Mouse (Mus musculus) thymus, adult 18-20 months (tissue): ENCODE measurements around the gene Gm12216.
A peak's percentile ranks its signal among the peaks of the same experiment; 100 is the strongest.
"Not testable (repeated sequence)": the region's sequence is repeated elsewhere in the genome, so short reads cannot be mapped to it uniquely, and the experiment has no call there.

Source experiments
- DNase-seq, 2 experiments: peaks; one replicate each; pipeline ENCODE4 v3.0.0; 2022; ENCODE audit warnings: mixed read lengths in 2 of 2

Gene Gm12216

DNA sequence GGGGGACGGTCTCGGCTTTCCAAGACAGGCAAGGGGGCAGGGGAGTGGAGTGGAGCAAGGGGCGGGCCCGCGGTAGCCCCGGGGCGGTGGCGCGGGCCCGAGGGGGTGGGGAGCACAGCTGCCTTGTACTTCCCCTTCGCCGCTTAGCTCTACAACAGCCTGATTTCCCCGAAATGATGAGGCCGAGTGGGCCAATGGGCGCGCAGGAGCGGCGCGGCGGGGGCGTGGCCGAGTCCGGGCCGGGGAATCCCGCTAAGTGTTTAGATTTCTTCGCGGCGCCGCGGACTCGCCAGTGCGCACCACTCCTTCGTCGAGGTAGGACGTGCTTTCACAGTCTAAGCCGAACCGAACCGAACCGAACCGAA lies 89.3 kb downstream of the Gm12216 start, which contains the start of gene Irf1:
Gene Irf1, plus strand, starts transcription at position 255 of the 365 bp plus-strand sequence.
- DNase-seq = peak; percentile 96 to 97

DNA sequence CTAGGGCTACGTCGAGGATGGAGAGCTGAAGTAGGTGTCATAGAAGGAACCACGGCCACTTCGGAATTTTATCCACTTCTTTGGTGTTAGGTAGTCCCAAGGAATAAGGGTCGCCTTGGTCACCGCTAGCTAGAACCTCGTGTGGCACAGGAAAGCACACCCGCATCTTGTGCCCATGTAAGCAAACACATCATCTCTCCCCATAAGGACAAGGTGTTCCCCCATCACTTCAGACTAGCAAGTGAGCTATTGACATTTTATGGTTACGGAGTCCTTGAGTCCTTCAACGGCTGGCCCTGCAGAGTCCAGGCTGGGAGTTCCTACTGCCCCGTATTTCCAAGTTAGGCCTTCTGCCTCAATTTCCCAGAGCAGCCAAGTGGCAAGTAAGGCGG lies 89.9 kb downstream of the Gm12216 start:
- no peak for DNase-seq

DNA sequence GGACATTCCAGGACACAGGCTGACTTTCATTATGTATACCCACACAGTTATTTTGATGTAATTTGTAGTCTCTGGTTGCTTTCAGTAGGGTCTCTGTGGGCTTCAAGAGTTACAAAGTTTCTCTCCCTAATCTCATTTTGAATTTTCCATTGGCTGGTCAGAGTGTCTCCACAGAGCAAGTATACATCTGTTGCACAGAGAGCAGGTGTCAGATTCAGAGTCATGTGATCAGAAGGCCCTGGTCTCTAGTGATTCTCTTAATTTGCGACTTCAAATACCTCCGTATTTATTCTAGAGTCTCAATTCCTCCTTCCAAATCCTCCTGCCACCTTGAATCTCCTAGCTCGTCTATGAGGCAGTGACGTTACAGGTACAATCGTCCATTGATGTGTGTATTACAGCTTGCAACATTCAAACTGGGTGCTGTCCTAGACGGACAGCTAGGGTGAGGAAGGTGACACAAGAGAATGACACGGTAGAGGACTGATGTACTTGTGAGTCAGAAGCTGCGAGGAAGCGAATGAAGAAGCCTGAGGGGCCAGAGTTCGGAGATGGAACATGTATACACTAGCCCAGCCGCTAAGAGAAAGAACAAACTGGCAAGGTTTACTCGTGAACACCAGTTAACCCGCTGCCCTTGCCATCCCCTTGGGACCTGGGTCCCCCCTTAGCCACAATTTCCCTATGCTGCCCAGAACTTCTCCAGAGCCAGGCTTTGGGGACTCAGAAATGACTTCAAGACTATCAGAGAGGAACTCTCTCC lies 90.5 kb downstream of the Gm12216 start:
- DNase-seq = no peak

DNA sequence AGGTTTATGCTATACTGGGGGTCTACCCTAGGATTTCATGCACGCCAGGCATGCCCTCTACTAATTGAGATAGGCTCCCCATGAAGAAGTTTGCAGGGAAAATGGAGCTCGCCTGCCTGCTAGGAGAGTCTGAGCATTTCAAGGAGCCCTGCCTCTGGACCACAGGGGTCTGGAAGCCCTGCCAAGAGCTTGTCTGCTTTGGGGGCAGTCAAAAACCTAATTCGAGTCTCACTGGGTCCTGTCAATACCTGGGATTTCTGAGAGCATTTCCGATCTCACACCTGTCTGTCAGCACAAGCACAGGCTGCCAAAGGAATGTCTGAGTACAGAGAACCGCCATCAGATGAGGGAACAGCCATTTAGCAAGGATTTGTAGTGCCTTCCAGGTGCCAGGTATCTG lies 94.5 kb downstream of the Gm12216 start:
- no peak for DNase-seq

DNA sequence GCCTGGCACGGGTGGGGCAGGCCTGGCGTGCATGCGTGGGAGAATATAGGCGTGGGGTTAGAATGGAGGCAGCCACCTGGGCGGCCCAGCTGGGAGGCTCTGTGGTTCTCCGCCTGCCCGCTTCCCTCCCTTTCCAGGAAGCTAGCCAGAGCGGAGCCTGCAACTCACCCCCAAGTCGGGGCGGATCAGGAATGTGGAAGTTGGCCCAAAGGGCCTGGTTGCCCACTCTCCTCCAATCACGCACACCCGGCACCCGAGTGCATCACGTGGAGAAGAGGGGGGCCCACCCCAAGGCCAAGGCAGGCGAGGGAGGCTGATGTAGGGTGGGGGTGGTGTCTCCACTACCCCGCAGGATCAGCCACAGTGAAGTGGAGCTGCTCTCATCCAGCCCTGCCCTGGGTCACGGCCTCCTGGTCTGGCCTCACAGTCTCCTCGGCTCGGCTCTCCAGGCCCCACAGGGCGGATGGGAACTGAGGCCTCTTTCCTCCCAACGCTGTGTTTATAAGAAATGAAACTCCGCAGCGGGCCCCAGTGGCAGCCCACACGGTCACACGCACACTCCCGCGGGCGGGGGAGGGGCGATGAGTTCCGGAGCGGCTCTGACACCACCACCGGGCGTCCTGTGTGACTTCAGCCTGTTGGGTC lies 95.4 kb downstream of the Gm12216 start:
- peak; percentile 88 to 92 for DNase-seq

- peak; percentile 69 to 75 for DNase-seq
Observed at GRCm38 (mm10) chr11:53762827-53763495, 96.1 kb downstream of the Gm12216 start.

DNA sequence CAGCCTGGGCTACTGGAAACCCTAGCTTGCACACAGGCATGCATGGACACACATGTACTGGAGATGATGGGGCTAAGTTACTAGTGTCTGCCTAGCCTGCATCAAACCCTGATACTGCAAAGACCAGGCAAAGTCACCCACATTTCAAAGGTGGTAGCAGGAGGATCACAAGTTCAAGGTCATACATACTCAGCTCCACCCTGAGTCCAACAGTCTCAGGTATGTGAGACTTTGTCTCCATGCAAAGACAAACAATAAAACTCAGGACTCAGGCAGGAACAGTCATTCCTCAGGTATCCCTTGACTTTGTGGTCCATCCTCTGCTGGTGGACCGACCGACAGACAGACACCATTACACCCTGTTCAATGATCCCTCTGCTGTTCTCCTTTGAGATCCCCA lies 96.6 kb downstream of the Gm12216 start:
- no peak for DNase-seq

GRCm38 (mm10) chr11:53761822-53762221 lies 97.2 kb downstream of the Gm12216 start:
- no peak for DNase-seq

GRCm38 (mm10) chr11:53761284-53761683 lies 97.8 kb downstream of the Gm12216 start:
- DNase-seq = no peak

DNA sequence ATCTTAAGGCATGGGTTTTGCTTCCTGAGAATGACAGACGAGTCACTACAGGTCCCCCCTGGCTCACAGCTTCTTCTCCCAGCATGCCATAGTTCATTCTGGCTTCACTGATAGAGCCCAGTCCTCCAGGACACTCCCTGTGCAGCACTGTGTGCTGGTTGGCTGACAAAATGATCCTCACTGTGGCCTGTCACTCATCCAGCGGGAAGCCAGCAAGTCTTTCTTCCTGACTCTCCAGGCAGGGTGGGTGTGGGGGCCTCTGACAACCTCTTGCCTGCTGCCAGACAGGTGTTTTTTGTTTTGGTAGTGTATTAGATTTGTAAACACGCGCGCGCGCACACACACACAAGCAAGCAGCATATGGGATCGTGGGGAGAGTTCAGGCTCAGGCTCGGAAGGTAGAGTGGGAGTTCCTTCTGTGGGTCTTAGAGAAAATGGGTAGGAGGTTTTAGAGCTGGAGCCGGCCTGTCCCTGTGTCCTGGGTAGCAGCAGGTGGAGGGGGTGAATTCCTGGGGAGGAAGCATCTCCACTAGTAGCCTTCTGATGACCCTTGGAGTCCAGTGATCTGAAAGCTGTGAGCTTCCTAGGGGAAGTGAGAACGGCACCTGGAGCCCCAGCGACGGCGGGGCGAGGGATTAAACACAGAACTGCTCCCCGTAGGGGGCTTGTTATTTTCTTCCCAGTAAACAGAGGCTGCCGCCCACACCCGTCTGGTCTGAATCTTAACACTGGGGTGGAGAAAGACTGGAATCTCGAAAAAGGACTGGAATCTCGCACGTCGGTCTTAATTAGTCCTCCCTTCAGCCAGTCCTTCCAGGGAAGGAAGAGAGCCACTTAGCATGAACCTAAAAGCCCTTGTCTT lies 99.3 kb downstream of the Gm12216 start:
- no peak for DNase-seq

DNA sequence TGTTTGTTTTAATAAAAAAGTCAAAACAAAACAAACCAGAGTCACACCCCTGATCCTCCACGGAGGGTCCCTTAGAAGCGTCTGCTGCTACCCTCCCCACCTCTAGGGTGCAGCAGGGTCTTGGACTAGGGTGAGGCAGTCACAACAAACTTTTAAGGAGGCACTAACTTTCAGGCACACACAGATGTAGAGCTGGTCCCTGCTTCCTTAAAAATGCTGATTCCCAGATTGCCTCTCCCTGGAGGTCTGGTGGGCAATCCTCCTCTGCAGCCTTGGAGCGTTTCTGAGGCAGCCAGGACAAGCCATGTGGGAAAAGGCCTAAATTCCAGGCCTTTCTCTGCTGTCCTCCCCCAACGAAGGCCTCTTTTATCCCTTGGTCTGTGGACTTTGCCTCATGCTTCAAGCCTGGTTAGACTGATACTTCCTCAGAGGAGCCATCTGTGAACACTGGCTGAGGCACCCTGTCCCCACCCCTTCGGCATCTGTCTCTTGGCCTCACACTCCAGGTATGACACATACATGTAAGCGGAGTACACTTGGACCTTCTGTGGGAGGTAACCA lies 100.2 kb downstream of the Gm12216 start:
- peak in 1 of 2 experiments; percentile 51 for DNase-seq

GRCm38 (mm10) chr11:53758033-53758432 lies 101.0 kb downstream of the Gm12216 start:
- not testable (repeated sequence) for DNase-seq

DNA sequence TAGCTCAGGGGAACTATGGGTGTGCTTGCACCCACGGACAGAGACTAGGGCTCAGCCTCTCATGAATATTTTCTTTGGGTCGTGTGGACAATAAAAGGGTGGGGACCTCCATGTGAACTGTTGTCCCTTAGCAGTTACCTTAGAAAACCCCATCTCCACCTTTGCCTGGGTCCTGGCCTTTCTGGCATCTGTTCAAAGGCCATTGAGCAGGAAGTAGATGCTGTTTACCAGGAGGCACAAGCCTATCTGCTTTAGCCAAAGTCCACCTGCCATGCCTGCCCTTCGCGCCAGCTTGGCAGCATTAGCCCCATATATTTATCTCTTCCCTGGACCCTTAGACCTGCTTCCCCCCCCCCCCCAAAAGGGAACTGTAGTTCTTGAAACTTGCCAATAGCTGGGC lies 101.4 kb downstream of the Gm12216 start:
- DNase-seq = no peak

DNA sequence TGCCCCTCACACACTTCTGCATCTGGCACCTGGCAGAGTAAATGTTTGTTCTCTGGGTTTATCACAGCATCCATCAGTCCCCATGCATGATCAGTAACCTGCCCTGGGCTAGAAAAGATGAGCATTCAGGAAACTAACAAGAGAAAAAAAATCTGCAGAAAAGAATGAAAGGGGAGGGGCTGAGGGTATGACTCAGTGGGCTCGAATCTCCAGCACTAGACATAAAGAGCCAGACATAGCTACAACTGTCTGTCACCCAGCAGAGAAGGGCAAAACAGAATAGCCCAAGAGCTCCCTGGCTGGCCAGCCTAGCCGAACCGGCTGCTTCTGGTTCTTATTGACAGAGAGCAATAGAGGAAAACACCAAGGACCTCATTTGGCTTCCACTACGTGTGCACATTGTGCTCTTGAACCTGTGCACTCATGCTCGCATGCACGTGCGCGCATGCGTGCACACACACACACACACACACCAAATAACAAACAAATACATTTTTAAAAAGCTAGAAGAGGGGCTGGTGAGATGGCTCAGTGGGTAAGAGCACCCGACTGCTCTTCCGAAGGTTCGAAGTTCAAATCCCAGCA lies 104.0 kb downstream of the Gm12216 start:
- DNase-seq = no peak

DNA sequence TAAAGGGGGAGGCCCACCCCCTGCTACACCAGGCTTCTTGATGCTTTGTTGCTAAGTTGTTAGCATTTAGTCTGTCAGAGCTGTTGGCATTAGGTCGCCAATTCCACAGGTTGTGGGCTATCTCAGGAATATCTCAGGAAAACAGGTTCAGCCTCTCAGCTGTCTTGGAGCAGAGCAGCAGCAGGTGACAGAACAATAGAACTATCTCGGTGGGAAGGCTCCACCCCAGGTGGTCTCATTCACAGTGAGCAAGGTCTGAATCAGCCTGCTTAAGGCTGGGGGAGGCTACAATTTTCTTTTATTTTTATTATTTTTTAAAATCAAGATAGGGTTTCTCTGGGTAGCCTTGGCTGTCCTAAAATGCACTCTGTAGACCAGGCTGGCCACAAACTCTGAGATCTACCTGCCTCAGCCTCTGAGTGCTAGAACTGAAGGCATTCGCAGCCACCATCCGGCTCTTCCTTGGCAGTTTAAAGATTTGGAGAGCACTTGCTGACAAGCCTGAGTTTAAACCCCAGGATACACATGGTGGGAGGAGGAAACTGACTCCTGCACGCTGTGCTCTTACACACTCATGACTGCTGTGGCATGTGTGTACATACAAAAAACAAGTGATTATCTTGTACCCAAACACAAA lies 109.2 kb downstream of the Gm12216 start:
- no peak for DNase-seq

- no peak for DNase-seq
Observed at GRCm38 (mm10) chr11:53749306-53749705, 109.8 kb downstream of the Gm12216 start.

GRCm38 (mm10) chr11:53748614-53749013 lies 110.4 kb downstream of the Gm12216 start:
- no peak for DNase-seq

DNA sequence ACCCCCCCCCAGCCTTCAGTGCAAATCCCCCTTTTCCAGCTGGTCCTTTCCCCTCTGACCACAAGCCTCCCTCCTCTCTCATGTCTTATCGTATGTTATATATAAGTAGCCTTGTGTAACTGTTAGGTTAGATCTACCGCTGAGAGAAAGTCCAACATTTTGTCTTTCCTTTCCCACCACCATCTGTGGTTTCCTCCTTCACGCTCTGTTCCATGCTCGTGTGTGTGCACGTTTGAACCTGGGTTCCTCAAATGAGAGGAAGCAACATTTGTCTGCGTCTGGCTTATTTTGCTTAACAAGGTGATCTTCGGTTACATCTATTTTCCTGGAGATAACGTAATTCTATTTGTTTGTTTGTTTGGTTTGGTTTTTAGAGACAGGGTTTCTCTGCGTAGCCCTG lies 111.1 kb downstream of the Gm12216 start:
- DNase-seq = no peak

GRCm38 (mm10) chr11:53745260-53745659 lies 113.8 kb downstream of the Gm12216 start:
- no peak for DNase-seq

GRCm38 (mm10) chr11:53742353-53742752 lies 116.7 kb downstream of the Gm12216 start:
- no peak for DNase-seq

- peak in 1 of 2 experiments; percentile 53 for DNase-seq
Observed at GRCm38 (mm10) chr11:53737573-53737946, 121.5 kb downstream of the Gm12216 start.
